Mouse (Mus musculus) thymus, adult 2 months (tissue): ENCODE measurements at regions not wholly inside any gene's neighbourhood (a gene's known extent, or its start where the extent isn't known, plus 50 kb on each side); places are given as distances from the start of the nearest gene placed in this dataset.

Source experiments
- CTCF ChIP-seq: fragments of 200-500 bp; IDR thresholded peaks from 2 replicates; pipeline ENCODE4 v1.5.1; 2012; ENCODE audit warnings: mild to moderate bottlenecking, control low read depth, low read length, moderate library complexity, borderline replicate concordance; ENCODE audit not compliant: control insufficient read depth, poor library complexity, insufficient read depth; ENCODE audit errors: extremely low read depth
- POLR2A ChIP-seq: fragments of 200-500 bp; IDR thresholded peaks from 2 replicates; pipeline ENCODE4 v1.6.1; 2012; ENCODE audit warnings: mild to moderate bottlenecking, low read length, control low read depth, moderate library complexity; ENCODE audit not compliant: control insufficient read depth, poor library complexity, insufficient read depth; ENCODE audit errors: extremely low read depth

DNA sequence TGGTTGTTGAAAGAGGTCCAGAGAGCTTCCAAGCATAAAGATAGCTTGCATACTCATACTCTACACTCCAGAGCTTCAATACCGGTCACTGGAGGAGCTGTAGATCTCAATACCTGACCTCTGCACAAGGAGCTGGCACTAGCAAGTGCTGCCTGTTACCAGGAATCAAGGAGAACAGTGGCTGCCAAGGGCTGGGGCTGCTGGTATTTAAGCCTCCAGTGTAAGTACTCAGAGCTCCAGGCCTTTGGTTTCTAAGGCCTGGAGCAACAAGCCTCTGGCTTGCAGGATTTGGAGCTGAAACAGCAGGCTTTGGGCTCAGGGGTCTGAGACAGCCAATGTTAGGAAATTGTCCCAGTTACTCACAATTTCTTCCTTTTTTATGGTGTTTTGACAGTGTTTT lies 96.2 kb upstream of the Ccng1 start:
- TF ChIP-seq POLR2A, result no peak
- TF ChIP-seq CTCF, result no peak
